Mouse (Mus musculus) lung, embryonic 16.5 days (tissue): Measurements from ENCODE around the gene Cd6. TPM values are rescaled to one million over a fixed set of nuclear protein-coding genes. Genes with fewer than 3 reads are reported as not detected.

ENCODE experiments used
- ATAC-seq: fragments of 200-750 bp; cut with Nextera tagmentation; 2 replicates; pipeline ENCODE4 v1.8.0; 2017; ENCODE audit warnings: low read depth, mild to moderate bottlenecking, moderate library complexity
- H3K27ac ChIP-seq: fragments of 300-500 bp; sonication (generic); 2 replicates; pipeline ENCODE4 v1.5.1; 2014; ENCODE audit warnings: mild to moderate bottlenecking, control low read depth, low read length
- H3K27me3 ChIP-seq: fragments of 300-500 bp; sonication (generic); 2 replicates; pipeline ENCODE4 v1.6.1; 2014; ENCODE audit warnings: low read depth, low read length, mixed read lengths; ENCODE audit not compliant: control insufficient read depth, insufficient read depth
- H3K36me3 ChIP-seq: fragments of 300-500 bp; sonication (generic); 2 replicates; pipeline ENCODE4 v1.6.1; 2014; ENCODE audit warnings: low read length; ENCODE audit not compliant: control insufficient read depth, insufficient read depth
- H3K4me1 ChIP-seq: fragments of 300-500 bp; sonication (generic); replicated peaks from 2 replicates; pipeline ENCODE4 v1.6.1; 2014; ENCODE audit warnings: low read length, mixed read lengths; ENCODE audit not compliant: control insufficient read depth, insufficient read depth
- H3K4me2 ChIP-seq: fragments of 300-500 bp; sonication (generic); 2 replicates; pipeline ENCODE4 v1.6.1; 2014; ENCODE audit warnings: low read depth, low read length, control low read depth
- H3K4me3 ChIP-seq: fragments of 300-500 bp; sonication (generic); 2 replicates; pipeline ENCODE4 v1.5.1; 2014; ENCODE audit warnings: mild to moderate bottlenecking, low read length, control low read depth
- H3K9ac ChIP-seq: fragments of 300-500 bp; sonication (generic); 2 replicates; pipeline ENCODE4 v1.6.1; 2014; ENCODE audit warnings: low read length, control low read depth
- H3K9me3 ChIP-seq: fragments of 300-500 bp; sonication (generic); 2 replicates; pipeline ENCODE4 v1.6.1; 2016; ENCODE audit warnings: low read length; ENCODE audit not compliant: control insufficient read depth
- WGBS: fragments of 180-500 bp; shearing (Covaris S2); extraction: QIAGEN DNeasy Blood & Tissue Kit; methylation state at CpG from one replicate; pipeline ENCODE4 v1.1.7; 2014; 5-methylcytosine and 5-hydroxymethylcytosine counted together
- polyA plus RNA-seq: library from polyadenylated mRNA; unstranded; fragments of >200 nt; fragmentation: Nextera tagmentation; extraction: Ambion mirVana; gene quantifications from 2 replicates; pipeline ENCODE4 v1.2.1, GENCODE M21; 2015

Cd6 gene
- polyA plus RNA-seq, 1 experiment from 2014 or later, result 0.10 TPM

DNA sequence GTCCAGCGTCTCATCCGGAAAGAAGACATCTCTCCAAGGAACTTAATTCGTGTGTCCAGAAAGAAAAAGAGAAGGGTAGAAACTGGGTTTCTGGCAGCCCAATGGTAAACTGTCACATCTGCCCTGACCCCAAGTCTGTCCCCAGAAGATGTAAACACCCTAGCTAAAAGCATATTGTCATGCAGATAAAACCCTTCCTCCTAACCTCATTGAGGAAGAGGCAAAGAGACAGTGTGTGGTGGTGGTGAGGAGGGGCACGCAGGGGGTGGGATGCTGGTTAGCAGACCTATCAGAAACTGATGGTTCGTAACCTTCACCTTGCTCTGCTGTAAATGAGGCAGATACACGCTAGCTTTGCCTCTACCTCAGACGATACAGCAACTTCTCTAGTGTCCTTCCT is 8.5 kb downstream of the Cd6 start:
- H3K4me1 ChIP-seq, result peaks cover 2% of the 10 kb centered on the region; the same call in 1 of the 2 replicates
- H3K9ac ChIP-seq, result no peak overlapping the region
- no peaks in the 10 kb centered on the region for H3K36me3 ChIP-seq
- H3K9me3 ChIP-seq, result no peaks in the 10 kb centered on the region
- no peaks in the 10 kb centered on the region for H3K27me3 ChIP-seq
- no peak overlapping the region for H3K4me3 ChIP-seq
- no peak for ATAC-seq
- H3K27ac ChIP-seq, result no peak overlapping the region
- no peak overlapping the region for H3K4me2 ChIP-seq
- 62% methylated on average over 7 of the region's 7 CpGs for WGBS

- Histone ChIP-seq H3K9me3 (no peaks in the 10 kb centered on the region), H3K4me3 (peak overlapping the region; percentile 25), H3K27ac (peak overlapping the region; percentile 81), H3K4me1 (peaks cover 2% of the 10 kb centered on the region; the same call in 1 of the 2 replicates), H3K36me3 (no peaks in the 10 kb centered on the region), H3K27me3 (no peaks in the 10 kb centered on the region), H3K4me2 (peak overlapping the region; percentile 46), H3K9ac (no peak overlapping the region)
- ATAC-seq, result peak; percentile 95
- 18% methylated on average over 17 of the region's 17 CpGs for WGBS
Observed at GRCm38 (mm10) chr19:10818217-10818946, 11.5 kb downstream of the Cd6 start.

DNA sequence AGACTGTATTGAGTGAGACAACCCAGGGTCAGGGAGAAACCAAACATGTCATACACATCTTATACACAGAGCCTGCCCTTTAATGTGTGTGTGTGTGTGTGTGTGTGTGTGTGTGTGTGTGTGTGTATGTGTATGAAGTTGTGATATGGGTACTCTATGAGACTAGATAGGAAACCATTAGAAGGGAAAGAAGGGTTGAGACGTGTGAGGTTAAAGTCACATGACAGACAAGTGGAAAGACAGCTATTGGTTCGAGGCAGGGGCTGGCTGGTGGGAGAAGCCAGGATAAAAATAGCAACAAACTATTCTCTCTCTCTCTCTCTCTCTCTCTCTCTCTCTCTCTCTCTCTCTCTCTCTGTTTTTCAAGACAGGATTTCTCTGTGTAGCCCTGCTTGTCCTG is 13.4 kb downstream of the Cd6 start:
- 48% methylated on average over 2 of the region's 2 CpGs for WGBS

DNA sequence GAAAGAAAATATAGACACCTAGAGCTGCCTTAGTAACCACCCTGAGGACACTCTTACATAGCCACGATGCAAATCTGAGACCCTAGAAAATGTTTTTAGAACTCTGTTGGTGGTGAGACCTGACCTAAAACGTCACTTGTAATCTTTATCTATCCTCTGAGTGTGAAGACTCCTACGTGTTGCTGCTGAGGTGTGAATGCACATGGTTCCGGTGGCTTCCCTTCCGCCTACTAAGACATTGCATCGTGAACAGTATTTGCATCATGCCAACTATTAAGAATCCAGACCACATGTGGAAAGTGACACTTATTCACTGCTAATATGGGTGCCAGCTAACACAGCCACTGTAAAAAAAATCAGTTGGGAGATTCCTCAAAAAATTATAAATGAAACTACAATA is 14.0 kb downstream of the Cd6 start:
- no peak overlapping the region for H3K4me3 ChIP-seq
- H3K9me3 ChIP-seq, result no peaks in the 10 kb centered on the region
- no peaks in the 10 kb centered on the region for H3K27me3 ChIP-seq
- no peak overlapping the region for H3K9ac ChIP-seq
- no peak overlapping the region for H3K27ac ChIP-seq
- no peaks in the 10 kb centered on the region for H3K36me3 ChIP-seq
- 79% methylated on average over 6 of the region's 6 CpGs for WGBS
- peaks cover 2% of the 10 kb centered on the region; the same call in 1 of the 2 replicates for H3K4me1 ChIP-seq
- ATAC-seq, result no peak
- H3K4me2 ChIP-seq, result no peak overlapping the region

More for the DNA sequence above, 13.4 kb downstream of the Cd6 start:
- H3K4me1 ChIP-seq, result peaks cover 2% of the 10 kb centered on the region; the same call in 1 of the 2 replicates
- H3K9ac ChIP-seq, result no peak overlapping the region
- H3K4me2 ChIP-seq, result no peak overlapping the region
- no peak overlapping the region for H3K4me3 ChIP-seq
- no peaks in the 10 kb centered on the region for H3K36me3 ChIP-seq
- H3K9me3 ChIP-seq, result no peaks in the 10 kb centered on the region
- no peak for ATAC-seq
- H3K27ac ChIP-seq, result no peak overlapping the region
- H3K27me3 ChIP-seq, result no peaks in the 10 kb centered on the region

GRCm38 (mm10) chr19:10813905-10814304 is 16.0 kb downstream of the Cd6 start:
- ATAC-seq, result no peak
- H3K27ac ChIP-seq, result no peak overlapping the region
- WGBS, result 60% methylated on average over 7 of the region's 7 CpGs

DNA sequence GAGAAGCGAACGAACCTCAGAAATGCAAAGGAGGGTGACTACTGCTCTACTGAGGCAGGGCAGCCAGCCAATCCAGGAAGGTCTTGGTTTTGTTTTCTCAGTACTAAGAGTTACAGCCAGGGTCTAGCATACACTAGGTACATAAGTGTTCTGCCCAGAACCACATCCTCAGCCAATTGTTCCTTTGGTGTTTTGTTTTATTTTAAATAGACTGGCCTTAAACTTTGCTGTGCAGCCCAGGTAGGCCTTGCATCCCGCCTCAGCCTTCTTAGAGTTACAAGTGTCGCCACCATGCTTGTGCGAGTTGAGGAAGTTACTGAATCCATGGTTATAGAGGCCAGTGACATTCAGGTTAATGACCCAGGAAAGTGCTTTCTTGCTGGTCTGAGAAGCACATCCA is 16.8 kb downstream of the Cd6 start:
- ATAC-seq, result no peak
- 93% methylated on average over 5 of the region's 5 CpGs for WGBS
- Histone ChIP-seq H3K27ac (no peak overlapping the region), H3K9me3 (no peaks in the 10 kb centered on the region), H3K4me1 (peaks cover 4% of the 10 kb centered on the region; the same call in 1 of the 2 replicates), H3K4me2 (no peak overlapping the region), H3K4me3 (no peak overlapping the region), H3K9ac (no peak overlapping the region), H3K36me3 (no peaks in the 10 kb centered on the region), H3K27me3 (no peaks in the 10 kb centered on the region)

More at GRCm38 (mm10) chr19:10813905-10814304, 16.0 kb downstream of the Cd6 start:
- Histone ChIP-seq H3K4me1 (peaks cover 5% of the 10 kb centered on the region; the same call in 1 of the 2 replicates), H3K36me3 (no peaks in the 10 kb centered on the region), H3K4me3 (no peak overlapping the region), H3K4me2 (no peak overlapping the region), H3K9ac (no peak overlapping the region), H3K9me3 (no peaks in the 10 kb centered on the region), H3K27me3 (no peaks in the 10 kb centered on the region)

GRCm38 (mm10) chr19:10811471-10811870 is 18.4 kb downstream of the Cd6 start:
- H3K27ac ChIP-seq, result no peak overlapping the region
- no peak overlapping the region for H3K4me3 ChIP-seq
- H3K4me2 ChIP-seq, result no peak overlapping the region
- 72% methylated on average over 6 of the region's 6 CpGs for WGBS
- no peak for ATAC-seq
- no peaks in the 10 kb centered on the region for H3K36me3 ChIP-seq
- no peaks in the 10 kb centered on the region for H3K27me3 ChIP-seq
- peaks cover 3% of the 10 kb centered on the region; the same call in 1 of the 2 replicates for H3K4me1 ChIP-seq
- no peaks in the 10 kb centered on the region for H3K9me3 ChIP-seq
- H3K9ac ChIP-seq, result no peak overlapping the region

DNA sequence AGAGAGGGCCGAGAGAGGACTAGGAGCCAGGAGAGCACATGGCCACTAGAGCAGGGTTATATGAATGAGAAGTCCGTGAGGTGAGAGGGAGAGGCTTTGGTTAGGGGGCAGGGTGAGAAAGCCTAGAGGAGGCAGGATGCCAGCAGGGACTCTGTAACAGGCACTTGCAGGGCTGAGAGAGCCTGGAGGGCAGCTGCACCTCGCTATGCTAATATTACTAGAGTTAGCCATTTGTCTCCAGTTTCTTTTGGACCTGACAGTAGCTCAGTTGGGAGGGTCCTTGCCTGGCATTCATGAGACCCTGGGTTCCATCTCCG is 19.7 kb downstream of the Cd6 start:
- Histone ChIP-seq H3K9ac (peak overlapping the region; percentile 11), H3K4me3 (no peak overlapping the region), H3K36me3 (no peaks in the 10 kb centered on the region), H3K27ac (peak overlapping the region; percentile 92), H3K27me3 (no peaks in the 10 kb centered on the region), H3K4me2 (no peak overlapping the region), H3K4me1 (peaks cover 3% of the 10 kb centered on the region; the same call in 1 of the 2 replicates), H3K9me3 (no peaks in the 10 kb centered on the region)
- peak; percentile 90 for ATAC-seq
- 32% methylated on average over 4 of the region's 4 CpGs for WGBS

DNA sequence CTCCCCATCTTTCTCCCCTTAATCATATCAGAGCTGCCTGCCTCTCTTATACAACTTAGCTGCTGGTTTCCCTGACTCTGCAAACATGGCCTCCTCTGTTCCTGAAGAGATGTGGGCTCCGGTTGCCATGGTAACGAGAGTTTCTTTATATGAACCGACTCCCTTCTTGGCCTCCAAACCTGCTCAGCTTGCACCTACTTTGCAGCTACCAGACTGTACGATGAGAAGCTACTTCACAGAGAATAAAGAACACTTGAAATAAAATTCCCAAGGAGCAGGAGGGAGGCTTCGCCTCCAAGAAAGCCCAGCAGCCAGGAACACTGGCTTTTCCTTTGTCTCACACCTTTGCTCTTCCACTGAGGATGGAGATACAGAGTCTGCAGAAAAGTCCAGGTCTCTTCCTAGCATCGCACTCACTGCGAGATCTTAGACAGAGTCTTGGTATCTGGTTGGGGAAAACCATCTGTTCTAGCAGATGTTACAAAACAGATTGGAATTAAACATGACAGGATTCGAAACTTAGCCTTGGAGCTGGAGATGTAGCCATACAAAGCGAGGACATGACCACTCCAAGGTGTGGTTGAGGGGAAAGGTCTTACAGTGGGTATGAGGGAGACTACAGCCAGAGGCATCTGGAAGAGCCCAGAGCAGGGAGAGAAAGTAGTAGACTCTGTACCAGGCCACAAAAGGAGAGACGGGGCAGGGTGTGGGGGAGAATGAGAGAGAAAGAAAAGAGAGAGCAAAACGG is 20.3 kb downstream of the Cd6 start:
- Histone ChIP-seq H3K9me3 (no peaks in the 10 kb centered on the region), H3K27me3 (no peaks in the 10 kb centered on the region), H3K27ac (peak overlapping the region; percentile 92), H3K36me3 (no peaks in the 10 kb centered on the region), H3K9ac (peak overlapping the region; percentile 11), H3K4me1 (peaks cover 3% of the 10 kb centered on the region; the same call in 1 of the 2 replicates), H3K4me2 (no peak overlapping the region), H3K4me3 (no peak overlapping the region)
- WGBS, result 49% methylated on average over 11 of the region's 11 CpGs
- peak; percentile 88 for ATAC-seq
